Mouse (Mus musculus): ENCODE measurements at regions not wholly inside any gene's neighbourhood (a gene's known extent, or its start where the extent isn't known, plus 50 kb on each side); places are given as distances from the start of the nearest gene placed in this dataset.

DNA sequence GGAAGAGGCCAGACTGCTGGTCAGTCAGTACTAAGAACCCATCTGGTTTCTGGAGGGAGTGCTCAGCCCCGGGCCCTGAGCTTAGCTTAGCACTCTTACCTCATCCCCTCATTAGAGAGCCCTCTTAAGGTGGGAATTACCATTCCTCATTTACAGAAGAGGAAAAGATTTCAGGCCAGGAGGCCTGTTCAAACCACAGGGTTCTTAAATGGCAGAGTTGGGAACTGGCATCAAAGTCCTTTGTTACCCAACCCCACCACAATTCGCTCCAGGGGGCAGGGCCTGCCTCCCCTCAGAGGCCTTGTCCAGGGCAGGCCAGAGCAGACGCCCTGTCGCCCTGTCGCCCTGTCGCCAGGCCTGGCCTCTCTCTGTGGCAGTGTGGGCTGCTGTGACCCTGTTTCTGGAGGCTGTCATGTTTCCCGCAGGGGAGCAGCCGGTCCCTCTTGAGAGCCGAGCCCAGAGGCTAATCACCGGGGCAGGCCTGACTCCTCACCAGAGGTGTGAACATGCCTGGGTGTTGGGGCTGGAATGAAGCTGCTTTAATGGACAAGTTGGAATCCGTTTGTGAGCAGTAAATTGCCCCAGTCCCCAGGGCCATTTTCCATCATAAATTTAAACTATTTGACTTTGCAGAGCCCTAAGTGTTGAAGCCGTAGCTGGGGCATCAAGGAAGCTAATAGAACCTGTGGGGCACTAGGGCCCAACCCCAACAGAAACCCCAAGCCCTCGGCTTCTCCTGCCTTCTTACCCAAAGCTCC is 116.9 kb upstream of the Haao start:
- no peak for DNase-seq (ENCODE audit: low read depth, low spot score)

DNA sequence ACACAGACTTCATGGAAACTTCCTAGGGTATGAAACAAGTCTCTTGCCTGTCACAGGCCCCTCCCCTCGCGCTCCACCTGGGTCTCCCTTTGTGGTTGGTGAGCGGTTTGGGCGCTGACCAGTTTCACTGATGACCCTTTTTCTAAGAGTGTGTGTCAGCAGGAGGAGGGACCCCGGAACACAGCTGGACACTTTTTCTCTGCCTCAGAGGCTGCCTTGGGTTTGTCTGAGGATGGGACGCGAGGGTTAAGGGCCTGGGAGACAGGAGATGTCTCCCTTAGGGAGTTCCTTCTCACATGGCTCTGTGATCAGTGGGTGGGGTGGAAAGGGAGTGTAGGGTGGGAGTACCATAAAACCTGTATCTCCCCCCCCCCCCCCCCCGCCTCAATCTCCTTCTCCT is 115.8 kb upstream of the Haao start:
- DNase-seq (ENCODE audit: low read depth, low spot score) = no peak

DNA sequence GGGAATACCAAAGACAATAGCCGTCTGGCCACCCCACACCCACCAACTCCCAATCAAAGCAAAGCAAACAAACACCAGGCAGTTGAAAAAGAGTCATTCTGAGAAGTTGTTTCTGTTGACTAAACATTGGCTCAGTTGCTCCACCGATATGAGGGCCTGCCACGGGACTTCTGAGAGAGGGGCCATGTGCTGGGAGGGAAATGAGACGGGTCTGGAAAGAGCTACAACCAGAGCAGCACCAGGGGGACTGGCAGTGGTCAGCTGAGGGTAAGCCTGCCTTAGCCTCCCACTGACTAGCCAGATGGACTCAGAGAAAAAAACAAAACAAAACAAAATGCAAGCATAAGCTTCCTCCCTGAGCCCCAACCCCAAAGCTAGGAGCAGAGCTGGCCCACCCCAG is 115.1 kb upstream of the Haao start:
- DNase-seq (ENCODE audit: low read depth, low spot score) = no peak

DNA sequence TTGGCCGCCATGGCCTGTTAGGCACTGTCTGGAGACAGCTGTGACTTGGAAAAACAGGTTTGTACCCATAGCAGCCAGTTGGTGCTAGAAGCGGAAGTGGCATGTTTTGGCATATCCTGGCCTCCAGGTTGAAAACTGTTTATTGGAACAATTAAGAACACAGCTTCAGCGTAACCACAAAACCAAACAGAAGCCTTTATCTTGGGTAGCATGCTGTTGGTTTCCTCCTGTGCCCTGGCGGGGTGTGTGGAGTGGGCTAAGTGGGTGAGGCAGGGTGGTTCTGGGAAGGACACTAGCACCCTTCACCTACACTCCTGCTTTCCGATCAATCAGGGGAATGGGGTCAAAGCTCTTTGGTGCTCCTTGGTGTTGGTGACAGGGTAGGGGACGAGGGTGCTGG is 114.4 kb upstream of the Haao start:
- no peak for DNase-seq (ENCODE audit: low read depth, low spot score)

DNA sequence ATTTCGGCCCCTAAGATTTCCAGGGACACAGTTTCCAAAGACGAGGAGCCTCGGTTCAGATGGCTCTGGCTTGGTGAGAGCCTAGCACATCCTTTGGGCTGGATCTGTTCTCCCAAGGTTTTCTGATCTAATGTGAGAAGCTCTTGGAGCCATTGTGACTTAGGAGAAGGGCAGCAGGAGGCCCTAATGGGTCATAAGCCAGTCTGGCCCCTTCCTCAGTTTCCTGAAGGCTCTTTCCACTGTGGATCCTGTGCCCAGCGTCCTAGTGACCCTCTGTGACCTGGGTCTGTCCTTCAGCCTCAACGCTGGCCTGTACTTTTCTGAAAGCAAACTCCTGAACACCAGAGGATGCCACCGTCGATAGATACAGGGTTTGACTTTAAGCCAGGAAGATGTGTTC is 113.1 kb upstream of the Haao start:
- DNase-seq (ENCODE audit: low read depth, low spot score) = no peak

DNA sequence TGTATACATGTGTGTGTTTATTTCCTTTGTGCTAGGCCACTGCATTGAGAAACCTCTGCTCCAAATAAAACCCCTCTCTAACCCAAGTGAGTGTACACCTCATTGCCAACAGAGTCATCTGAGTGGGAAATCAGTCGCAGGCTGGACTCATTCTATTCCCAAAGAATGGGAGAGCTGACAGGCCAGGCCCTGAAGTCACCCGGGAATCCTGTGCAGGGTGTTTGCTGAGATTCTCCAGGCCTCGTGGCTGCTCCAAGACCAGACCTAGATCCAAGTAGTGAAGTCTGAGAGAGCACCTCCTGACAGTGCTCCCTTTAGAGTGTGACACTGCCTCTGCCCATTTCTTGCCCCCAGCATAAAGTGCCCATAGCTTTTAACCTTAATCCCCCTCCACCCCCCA is 112.4 kb upstream of the Haao start:
- no peak for DNase-seq (ENCODE audit: low read depth, low spot score)

DNA sequence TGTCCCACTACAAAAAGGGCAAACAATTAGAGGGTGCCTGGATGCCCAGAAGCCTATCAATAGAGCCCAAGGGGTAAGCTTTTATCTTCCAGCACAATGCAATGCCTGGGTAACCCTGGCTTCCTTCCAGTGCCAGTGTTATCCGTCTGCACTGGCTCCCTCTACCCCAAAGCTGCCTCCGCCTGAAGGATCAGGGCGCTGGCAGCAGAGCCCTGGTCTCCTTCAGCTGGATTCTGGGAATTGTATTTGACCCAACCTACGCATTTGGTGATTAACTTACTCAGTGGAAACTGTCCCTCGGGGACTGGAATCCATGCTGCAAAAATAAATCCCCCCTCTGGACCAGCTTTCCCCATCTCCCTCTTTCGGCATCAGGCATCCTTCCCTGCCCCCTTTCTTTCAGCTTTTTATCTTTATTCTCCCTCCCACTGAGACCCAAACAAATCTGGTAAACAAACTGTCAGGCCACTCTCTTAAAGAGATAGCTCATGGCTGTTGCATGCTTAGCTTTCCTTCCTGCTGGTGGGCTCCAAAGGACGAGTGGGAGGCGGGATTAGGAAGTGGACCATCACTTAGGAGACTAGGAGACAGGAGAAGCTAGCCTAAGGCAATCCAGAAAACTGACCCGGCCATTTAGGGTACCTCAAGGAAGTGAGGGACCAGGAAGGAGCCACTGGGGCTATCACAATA is 111.5 kb upstream of the Haao start:
- DNase-seq (ENCODE audit: low read depth, low spot score) = no peak

DNA sequence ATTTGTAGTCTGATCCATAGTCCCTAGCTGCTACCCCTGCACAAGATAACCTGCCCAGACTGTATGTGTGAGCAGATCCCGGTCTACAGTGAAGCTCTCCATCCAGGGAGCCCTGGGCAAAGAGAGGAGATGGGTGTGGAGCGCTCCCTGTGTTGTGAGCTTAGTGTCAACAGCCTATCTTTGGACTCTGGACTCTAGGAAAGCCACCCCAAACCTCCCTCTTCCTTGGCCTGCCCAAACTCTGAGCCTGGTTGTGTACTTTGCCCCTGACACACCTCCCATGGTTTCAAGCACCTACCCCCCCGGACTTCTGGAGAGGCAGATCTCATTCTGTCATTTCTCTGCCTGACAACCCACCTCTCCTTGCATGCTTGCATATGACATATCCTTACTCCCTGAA is 110.9 kb upstream of the Haao start:
- DNase-seq (ENCODE audit: low read depth, low spot score) = no peak

DNA sequence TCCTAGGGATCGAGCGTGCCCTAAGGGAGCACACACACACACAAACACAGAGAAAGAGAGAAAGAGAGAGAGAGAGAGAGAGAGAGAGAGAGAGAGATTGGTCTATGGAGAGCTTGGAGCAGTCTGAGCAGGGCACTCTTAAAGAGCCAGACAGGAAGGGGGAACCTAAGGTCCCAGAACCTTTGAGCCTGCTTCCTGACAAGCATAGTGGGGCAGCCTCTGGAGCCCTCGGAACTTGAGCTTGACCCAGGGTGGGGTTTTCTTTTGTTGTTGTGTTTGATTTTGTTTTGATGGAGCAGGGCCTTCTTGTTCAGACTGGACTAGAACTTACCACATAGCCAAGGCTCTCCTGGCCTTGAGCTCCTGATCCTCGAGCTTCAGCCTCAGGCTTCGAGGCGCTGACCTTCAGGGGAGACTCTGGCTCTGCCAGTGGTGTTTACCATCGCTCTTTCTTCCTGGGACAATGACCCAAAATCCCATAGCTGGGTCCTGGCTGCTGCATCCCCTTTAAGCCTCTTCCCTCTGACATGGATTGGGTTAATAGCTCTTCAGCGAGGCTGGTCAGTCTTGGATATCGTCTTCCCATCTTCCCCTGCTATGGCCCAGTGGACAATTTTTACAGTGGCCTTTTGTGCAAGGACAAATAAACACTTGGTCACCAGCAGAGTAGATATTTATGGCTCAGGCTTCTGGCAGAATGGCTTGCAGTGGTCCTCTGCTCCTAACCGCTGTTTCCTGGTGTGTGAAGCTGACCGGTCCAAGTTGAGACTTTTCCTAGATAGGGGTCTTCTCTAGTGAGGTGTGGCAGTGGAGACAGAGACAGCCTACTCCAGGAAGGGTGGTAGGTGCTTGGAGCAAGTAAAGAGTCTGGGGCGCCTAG is 110.1 kb upstream of the Haao start:
- DNase-seq (ENCODE audit: low read depth, low spot score) = no peak

DNA sequence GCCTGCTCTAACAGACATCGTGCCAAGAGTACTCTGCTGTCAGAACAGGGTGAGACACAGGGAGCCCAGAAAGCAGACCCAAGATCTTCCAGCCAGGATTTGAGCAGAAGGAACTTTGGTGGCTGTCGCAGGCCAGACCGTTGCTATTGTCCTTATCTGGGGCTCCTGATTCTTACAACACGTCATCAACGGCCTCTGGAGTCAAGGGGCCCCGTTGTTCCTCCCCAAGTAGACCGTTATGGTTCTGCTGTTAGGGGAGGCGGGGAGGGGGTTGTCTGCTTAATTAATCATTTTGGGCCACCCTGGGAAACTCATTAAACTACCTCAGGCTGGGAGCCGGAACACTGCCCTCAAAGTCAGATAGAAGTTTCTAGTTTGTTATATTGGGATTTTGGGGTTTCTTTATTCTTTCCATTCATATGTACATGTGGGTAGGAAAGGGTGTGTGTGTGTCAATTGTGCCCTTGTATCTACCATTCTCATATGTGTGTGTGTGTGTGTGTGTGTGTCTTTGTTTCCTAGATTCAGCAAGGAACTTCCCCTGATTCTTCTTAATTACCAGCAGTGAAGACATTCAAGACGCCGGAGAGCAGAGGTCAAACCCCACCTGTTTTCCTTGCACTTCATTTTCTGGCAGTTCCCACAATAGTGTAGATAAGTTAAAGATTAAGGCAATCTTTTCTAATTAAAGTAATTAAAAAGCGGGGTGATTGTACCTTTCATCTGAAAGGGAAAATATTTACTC is 109.2 kb upstream of the Haao start:
- DNase-seq (ENCODE audit: low read depth, low spot score) = no peak

DNA sequence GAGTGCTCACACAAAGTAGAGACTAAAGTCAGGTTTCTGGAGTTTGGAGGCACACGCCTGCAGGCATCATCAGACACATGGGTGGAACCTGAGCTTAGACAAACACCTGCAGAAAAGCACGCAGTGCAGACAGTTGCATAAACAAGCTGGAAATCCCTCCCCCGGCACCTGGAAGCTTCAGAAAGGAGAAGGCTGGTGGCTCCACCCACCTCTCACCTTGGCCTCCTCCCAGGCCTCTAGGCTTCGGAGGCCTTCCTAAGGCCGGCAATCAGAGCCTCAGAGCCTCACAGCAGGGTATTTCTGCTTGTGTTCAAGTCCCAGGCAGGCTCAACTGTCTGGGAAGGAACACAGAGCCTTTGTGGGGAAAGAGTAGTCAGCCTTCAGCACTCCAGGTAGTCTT is 108.2 kb upstream of the Haao start:
- DNase-seq (ENCODE audit: low read depth, low spot score) = no peak

DNA sequence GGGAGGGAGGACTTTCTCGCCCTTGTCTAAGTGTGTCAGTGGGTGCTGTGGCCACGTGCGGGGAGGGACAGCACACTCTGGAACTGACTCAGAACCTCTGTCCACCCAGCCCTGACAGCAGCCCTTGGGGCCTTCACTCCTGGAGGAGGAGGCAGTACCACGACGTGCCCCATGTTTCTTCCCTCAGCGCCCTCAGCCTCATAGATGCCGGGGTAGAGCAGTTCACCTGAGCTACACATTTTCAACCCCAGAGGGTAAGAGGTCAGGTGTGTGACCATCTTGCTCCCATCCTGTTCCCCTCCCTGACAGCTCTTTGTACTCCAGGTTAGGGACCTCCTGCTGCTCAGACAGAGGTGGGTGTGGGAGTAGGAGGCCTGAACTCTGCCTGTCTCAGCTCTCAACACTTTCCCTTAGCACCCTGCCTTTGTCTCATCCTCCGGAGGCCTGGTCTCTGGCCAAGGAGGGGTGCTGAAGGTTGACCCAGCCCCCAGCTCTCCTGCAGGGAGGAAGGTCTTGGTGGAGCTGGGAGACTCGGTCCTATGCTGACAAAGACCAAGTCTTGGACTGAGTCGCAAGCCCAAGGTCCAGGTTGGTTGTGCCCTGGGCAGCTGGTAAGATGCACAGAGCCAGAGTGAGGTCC is 107.4 kb upstream of the Haao start:
- no peak for DNase-seq (ENCODE audit: low read depth, low spot score)

DNA sequence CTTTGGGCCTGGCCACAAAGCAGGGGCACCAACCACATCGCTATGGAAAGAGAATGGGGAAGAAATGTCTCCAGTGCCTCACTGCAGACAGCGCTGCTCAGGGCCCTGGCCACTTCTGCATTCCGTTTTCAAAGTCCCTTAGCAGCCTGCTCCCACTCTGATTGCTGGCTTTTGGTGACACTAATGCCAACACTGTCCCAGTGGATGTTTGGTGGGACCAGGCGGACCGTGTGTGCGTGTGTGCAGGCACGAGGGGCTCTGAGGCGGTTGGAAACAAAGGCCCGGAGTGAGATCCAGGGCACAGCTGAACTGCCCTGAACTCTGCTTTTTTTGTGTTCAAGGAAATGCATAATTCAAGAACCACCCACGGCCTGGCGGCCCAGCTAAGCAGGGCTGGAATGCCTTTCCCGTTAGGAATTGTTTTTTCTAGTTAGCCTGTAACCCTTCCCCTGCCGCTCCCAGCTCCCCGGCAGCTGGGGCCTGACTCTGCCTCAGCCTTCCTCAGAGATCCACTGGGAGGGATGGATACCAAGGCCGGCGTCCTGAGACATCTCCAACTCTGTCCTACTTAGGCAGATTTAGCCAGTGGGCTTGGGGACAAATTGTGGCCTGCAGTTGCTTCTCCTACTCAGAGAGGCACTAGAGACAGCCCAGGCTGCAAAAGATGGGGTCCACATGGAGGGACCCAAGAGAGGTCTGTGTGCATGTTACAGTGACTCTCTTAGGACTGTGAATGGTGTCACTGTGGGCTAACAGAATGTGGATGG is 106.7 kb upstream of the Haao start:
- DNase-seq (ENCODE audit: low read depth, low spot score) = peak; percentile 36

DNA sequence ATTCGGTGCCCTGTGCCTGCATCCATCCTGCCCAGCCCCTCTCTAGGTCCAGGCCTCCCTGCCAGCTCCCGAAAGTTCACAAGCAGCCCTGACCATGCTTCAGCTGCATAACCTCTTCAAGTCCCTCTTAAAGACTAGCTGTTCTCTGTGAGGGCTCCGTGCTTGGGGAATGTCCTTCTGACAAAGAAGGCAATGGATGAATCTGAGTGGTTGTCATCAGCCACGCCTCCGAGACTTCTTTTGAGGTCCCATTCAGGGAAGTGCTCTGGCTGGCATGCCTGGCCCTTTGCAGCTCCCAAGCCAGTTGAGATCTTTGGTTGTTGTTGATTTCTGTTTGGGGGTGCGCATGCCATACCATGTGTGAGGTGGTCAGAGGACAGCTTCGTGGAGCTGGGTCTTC is 105.9 kb upstream of the Haao start:
- no peak for DNase-seq (ENCODE audit: low read depth, low spot score)

DNA sequence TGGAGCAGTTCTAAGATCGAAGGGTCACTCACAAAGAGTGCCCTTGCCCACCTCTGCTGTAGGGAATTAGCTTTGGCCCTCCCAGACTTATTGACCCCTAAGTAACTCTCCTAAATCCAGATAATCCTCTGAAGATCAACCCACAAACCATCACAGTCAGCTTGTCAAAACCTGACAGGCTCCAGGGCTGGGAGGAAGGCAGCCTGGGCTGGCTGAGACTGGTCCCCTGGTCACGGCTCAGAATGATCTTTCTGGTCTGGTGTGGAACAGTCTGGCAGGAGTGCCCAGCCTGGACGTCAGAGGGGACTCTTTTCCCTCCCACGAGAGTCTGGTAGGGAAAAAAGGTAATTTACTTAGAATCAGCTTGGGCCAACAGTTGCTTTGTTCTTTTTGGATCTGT is 99.0 kb upstream of the Haao start:
- DNase-seq (ENCODE audit: low read depth, low spot score) = no peak

DNA sequence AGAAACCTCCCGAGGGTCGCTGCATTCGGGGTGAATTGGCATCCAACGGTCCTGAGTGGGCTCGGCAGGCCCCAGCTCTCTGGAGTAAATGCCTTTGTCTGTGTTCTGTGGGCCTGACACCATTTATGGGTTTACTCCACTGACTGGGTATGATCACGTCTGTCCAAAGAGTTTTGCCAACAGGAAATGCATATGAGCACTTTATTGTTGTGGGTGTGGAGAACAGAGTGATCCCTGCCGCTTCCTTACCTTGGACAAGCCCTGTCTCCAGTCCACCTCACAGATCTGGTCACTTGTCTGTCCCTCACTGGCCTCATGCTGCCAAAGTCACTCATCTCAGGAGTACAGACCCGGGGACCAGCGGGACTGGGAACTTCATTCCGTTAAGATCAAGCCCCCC is 91.6 kb upstream of the Haao start:
- no peak for DNase-seq (ENCODE audit: low read depth, low spot score)

DNA sequence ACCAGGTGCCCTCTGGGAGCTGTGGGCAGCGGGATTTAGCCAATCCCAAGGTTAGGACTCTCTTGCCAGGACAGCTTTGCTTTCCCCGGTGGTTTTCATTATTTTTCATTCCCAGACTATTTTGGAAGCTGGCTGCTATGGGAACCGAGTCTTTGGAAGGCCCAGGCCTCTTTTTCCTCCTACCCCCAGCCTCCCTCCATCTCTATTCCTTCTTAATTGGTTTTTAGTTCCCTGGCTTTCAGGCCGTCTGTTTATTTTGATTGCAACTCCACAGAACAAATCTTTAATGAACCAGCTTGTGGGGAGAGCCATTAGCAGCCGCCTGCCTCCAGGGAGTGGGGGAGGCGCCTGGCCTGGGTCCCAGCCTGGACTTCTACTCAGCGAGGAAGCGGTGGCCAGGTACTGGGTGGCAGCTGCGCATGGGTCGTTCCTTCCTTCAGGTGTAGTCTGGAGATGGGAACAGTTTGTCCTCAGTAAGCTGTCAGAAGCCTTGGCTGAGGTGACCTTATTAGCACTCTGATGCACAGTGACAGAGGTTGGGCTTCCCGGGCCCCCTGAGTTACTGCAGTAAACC is 91.0 kb upstream of the Haao start:
- DNase-seq (ENCODE audit: low read depth, low spot score) = peak; percentile 60

DNA sequence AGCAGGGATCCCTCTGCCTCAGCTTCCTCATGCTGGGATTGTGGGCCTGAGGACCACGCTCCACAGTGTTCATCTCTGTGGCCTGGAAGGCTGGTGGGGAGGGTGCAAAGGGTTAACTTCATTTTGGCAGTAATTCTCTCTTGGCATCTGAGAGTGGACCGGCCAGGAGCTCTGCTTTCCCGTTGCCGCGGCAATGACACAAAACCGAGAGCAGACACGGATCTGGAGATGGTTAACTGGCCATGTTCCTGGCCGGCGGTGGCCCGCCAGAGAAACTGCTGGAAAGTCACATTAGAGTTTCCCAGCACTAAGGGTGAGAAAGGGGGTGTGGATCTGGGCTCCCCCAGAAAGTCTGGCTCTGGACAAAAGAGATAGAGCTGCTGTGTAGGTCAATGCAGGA is 89.8 kb upstream of the Haao start:
- peak; percentile 24 for DNase-seq (ENCODE audit: low read depth, low spot score)

DNA sequence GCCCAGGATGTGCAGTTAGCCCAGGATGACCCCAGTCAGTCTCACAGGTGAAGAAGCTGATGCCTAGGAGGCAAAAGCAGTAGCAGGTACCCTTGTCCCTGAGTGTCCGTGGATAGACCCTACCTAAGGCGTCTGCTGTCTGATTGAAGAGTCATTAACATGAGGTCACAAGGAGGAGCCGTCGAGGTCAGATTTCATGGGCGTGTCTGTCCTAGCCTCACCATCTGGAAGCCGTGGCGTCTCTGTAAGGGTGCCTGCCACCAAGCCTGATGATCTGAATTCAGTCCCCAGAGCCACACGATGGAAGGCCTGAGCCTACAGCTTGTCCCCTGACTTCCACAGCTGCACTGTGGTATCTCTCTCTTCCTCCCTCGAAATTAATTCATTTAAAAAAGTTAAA is 88.9 kb upstream of the Haao start:
- DNase-seq (ENCODE audit: low read depth, low spot score) = no peak

DNA sequence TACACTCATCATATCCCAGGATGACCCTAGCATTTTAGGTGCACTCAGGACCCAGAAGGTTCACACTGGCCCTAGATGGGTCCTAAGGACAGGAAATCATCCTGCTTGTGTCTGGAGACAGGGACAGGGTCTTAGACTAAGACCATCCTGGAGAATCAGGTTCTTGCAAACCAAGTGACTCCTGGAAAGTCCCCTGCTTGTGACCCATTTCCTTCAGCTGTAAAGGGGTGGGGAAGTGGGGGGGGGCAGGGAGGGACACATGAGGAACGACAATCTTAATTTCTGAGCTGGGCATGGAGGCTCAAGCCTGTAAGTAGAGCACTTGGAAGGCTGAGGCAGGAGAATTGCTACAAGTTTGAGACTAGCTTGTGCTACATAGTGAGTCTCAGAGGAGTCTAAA is 88.2 kb upstream of the Haao start:
- no peak for DNase-seq (ENCODE audit: low read depth, low spot score)

Measured in brain, embryonic 18.5 days (tissue).